In the genomic region with DNA sequence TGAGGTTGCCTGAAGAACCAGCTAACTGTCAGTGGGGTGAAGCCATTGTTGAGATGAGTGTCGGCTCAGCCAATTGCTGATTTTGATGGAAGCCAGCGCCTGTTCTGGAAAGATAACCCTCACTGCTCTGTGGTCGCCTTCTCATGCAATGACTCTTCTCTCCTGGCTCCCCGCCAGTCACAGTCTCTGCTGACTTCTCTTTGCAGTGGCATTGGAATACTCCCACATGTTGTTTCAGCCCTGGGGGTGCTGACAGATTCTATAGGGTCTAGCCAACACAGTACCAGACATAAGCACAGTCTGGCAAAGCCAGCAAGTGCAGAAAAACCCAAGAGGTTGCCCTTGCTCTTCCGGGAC, we compare ENCODE assay signal across 8 mouse cellular contexts. TPM values are rescaled to one million over a fixed set of nuclear protein-coding genes. Genes with fewer than 3 reads are reported as not detected.
DNase-seq lines count a peak whose midpoint lies in the region; ATAC-seq and TF ChIP-seq lines count a peak whose summit lies in the region.

No protein-coding gene starts in this region.

- peak overlapping the region; percentile 80 for H3K27ac ChIP-seq in heart, embryonic 13.5 days (replicated peaks)

- H3K36me3 ChIP-seq in C2C12 (ENCODE audit: control insufficient read depth, insufficient read depth) = no peaks in the 10 kb centered on the region
- H3K36me3 ChIP-seq in heart, embryonic 13.5 days = no peaks in the 10 kb centered on the region

- no peaks in the 10 kb centered on the region for H3K9me3 ChIP-seq in heart, embryonic 13.5 days

- intact Hi-C loops in left cerebral cortex, postnatal 10 days (cut with DNase I) = no loop called here

- no peaks in the 10 kb centered on the region for H3K79me3 ChIP-seq in C2C12 (ENCODE audit: low read depth)

- no peak overlapping the region for H3K9ac ChIP-seq in heart, embryonic 13.5 days

- WGBS in heart, embryonic 13.5 days = 16% methylated on average over 5 of the region's 5 CpGs

- peaks cover 61% of the 10 kb centered on the region for H3K4me1 ChIP-seq in heart, embryonic 13.5 days

- no peak overlapping the region for H3K4me3 ChIP-seq in C2C12 (ENCODE audit: insufficient read depth, poor library complexity, severe bottlenecking)
- peak overlapping the region; percentile 10; the same call in 1 of the 2 replicates for H3K4me3 ChIP-seq in heart, embryonic 13.5 days

- no peak overlapping the region for H3ac ChIP-seq in C2C12 (ENCODE audit: control insufficient read depth, insufficient read length, low read depth)

- DNase-seq in gastrocnemius, adult 18-20 months (ENCODE audit: low spot score) = peak; percentile 33
- DNase-seq in gastrocnemius, postnatal 25 days = no peak
- DNase-seq in c-Kit-positive CD71-positive TER-119-negative erythroid progenitor cells, embryonic 14.5 days (ENCODE audit: low read depth) = peak; percentile 90
- DNase-seq in left cerebral cortex, postnatal 10 days (ENCODE audit: extremely low spot score in 1 of 2, low spot score in 2 of 2) = peak; percentile 9 to 72
- peak; percentile 52 to 59 for DNase-seq in right cerebral cortex, adult 2 months (ENCODE audit: low spot score in 2 of 2)
- DNase-seq in thymus, postnatal 0 days (ENCODE audit: low spot score) = no peak

- H3K4me2 ChIP-seq in heart, embryonic 13.5 days = peak overlapping the region; percentile 57

- no peak for TF ChIP-seq CTCF in C2C12 (IDR thresholded peaks at IDR 0.05; ENCODE audit: control insufficient read depth, insufficient read depth, insufficient read length)

- peak; percentile 49; the same call in 1 of the 2 replicates for ATAC-seq in heart, embryonic 13.5 days (ENCODE audit: extremely low read depth, insufficient number of reproducible peaks, low FRiP score, low TSS enrichment)

- H3K27me3 ChIP-seq in C2C12 (ENCODE audit: control insufficient read depth, insufficient read depth, insufficient read length) = no peaks in the 10 kb centered on the region
- peaks cover 49% of the 10 kb centered on the region for H3K27me3 ChIP-seq in heart, embryonic 13.5 days (replicated peaks)

- H3K79me2 ChIP-seq in C2C12 (ENCODE audit: control insufficient read depth, insufficient read depth) = no peaks in the 10 kb centered on the region

TF ChIP-seq in C2C12, 6 proteins besides CTCF, POLR2A, EP300 and RAD21:
- TF ChIP-seq USF1 (IDR thresholded peaks at IDR 0.05; ENCODE audit: low read depth) = no peak
- TF ChIP-seq MYOD1 (IDR thresholded peaks at IDR 0.05; ENCODE audit: control insufficient read depth, insufficient read length, low read depth) = peak; percentile 90
- peak; percentile 46 for TF ChIP-seq FOSL1 (IDR thresholded peaks at IDR 0.05; ENCODE audit: insufficient read depth, low read length, poor library complexity, severe bottlenecking)
- no peak for TF ChIP-seq CEBPB (IDR thresholded peaks at IDR 0.05; ENCODE audit: low read depth)
- TF ChIP-seq MAX (IDR thresholded peaks at IDR 0.05) = no peak
- no peak for TF ChIP-seq MYOG (IDR thresholded peaks at IDR 0.05; ENCODE audit: control insufficient read depth, extremely low read depth, insufficient read length)

RNA-seq across cellular contexts. Expression of gene Spock2, which starts 27.5 kb away (rescaled TPM):
- total RNA-seq in gastrocnemius, adult 18-20 months (2021) = 1 to 10 TPM; 5.4 to 5.6 TPM
- total RNA-seq in gastrocnemius, postnatal 25 days (2021) = 1 to 10 TPM; 4.7 to 5.7 TPM
- 12.1 TPM for polyA plus RNA-seq in C2C12 (2012; fragmentation: generic; extraction: Trizol)
- polyA plus RNA-seq in heart, embryonic 13.5 days (2015; fragmentation: Nextera tagmentation; extraction: Ambion mirVana) = 2.6 and 3.0 TPM in 2 replicates
- 100 to 1,000 TPM; 484 to 496 TPM for total RNA-seq in left cerebral cortex, postnatal 10 days (2021)
- 7.6 and 7.9 TPM in 2 replicates for polyA plus RNA-seq in thymus, postnatal 0 days (2015; fragmentation: Nextera tagmentation; extraction: Ambion mirVana)

Comparison
In these comparisons a context has a peak if more than half of its experiments do, and no peak if none do; other contexts are left out.
1. DNase-seq: peak in gastrocnemius, adult 18-20 months (single experiment), c-Kit-positive CD71-positive TER-119-negative erythroid progenitor cells, embryonic 14.5 days (single experiment), left cerebral cortex, postnatal 10 days (2 of 2) and right cerebral cortex, adult 2 months (2 of 2); none in gastrocnemius, postnatal 25 days (single experiment) and thymus, postnatal 0 days (single experiment).
2. RNA of gene Spock2, which starts 27.5 kb away (total RNA-seq): 484 to 496 TPM in left cerebral cortex, postnatal 10 days; 4.7 to 5.7 TPM in gastrocnemius, postnatal 25 days and 5.4 to 5.6 TPM in gastrocnemius, adult 18-20 months; every median in the first group is over 10 times any median in the second.